Mouse (Mus musculus) lung, postnatal 10 days (tissue): ENCODE data around the gene Twnk.
A peak's percentile ranks its signal among the peaks of the same experiment; 100 is the strongest.

Source experiments
- DNase-seq: peaks from one replicate; pipeline ENCODE4 v3.0.0; 2021

Twnk gene

GRCm38 (mm10) chr19:45005444-45005843, at the start of gene Twnk:
Gene Twnk, plus strand, starts transcription at chr19:45005663.
- DNase-seq: peak; percentile 76

DNA sequence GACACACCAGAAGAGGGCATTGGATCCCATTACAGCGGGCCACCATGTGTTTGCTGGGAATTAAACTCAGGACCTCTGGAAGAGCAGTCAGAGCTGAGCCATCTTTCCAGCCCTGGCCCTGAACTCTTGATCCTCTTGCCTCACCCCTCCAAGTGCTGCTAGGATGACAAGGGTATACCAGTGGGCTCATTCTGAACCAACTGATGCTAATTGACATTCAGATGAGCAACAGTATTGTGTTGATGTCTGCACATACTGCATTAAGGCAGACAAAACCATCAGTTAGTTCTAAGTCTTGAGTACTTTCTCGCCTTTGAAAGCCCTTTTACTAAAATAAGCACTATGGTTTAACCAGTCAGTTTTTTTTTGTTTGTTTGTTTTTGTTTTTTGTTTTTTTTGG, 45.8 kb upstream of the Twnk start:
- DNase-seq: no peak

DNA sequence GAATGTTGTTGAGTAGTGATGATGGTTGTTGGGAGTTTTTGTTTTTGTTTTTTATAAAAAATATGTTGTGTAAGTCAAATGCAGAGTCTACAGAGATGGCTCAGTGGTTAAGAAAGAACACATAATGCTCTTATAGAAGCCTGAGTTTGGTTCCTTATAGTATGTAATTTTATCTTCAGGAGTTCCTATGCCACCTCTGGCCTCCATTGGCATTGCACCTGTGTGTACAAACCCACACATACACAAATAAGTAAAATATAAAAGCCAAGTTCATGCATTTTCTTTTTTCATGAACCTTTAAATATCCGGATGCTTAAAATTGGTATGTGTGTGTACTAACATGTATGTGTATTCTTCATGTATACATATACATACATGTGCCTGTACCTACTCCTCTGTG, 39.5 kb upstream of the Twnk start:
- no peak for DNase-seq

- DNase-seq: no peak
Measured at GRCm38 (mm10) chr19:44968329-44968728, 37.1 kb upstream of the Twnk start.

GRCm38 (mm10) chr19:44976636-44977035, 28.8 kb upstream of the Twnk start:
- no peak for DNase-seq

GRCm38 (mm10) chr19:44977148-44977547, 28.3 kb upstream of the Twnk start:
- no peak for DNase-seq

GRCm38 (mm10) chr19:44980787-44981186, 24.7 kb upstream of the Twnk start:
- DNase-seq: no peak

GRCm38 (mm10) chr19:44982477-44983115, 22.9 kb upstream of the Twnk start:
- DNase-seq: no peak

DNA sequence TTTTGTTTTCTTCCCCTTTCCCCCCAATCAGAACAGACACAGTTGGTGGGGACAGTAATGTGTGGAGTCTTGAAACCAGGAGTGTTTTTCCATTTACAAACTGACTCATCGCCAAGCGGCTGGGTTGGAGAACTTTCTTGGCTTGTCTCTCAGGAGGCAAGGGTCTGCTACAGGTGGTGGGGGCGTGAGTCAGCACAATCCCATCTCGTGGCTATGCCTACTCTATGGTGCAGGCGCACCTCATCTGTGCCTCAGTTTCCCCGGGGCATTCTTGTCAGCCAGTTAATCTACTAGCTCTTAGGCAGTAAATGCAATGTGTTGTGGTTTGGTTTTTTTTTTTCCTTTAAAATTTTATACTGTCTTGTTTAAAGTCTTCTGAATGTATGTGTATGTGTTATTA, 22.1 kb upstream of the Twnk start:
- DNase-seq: no peak

DNA sequence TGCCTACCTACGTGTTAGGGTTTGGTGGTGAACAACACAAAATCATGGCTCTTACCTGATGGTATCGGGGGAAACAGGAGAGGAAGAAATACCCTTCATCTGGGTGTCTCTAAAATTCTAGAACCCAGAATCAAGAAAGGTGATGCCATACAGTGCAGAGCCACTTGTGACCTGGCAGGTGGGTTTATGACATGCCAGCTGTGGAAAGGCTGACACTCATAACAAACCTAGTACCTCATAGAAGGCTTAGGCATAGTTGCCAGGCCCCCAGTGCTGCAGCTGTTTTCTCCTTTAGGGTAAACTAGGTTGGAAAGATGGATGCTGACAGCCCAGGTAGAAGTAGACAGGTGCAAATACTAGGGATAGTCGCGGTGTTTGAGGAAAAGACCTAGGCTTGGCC, 21.0 kb upstream of the Twnk start:
- no peak for DNase-seq

DNA sequence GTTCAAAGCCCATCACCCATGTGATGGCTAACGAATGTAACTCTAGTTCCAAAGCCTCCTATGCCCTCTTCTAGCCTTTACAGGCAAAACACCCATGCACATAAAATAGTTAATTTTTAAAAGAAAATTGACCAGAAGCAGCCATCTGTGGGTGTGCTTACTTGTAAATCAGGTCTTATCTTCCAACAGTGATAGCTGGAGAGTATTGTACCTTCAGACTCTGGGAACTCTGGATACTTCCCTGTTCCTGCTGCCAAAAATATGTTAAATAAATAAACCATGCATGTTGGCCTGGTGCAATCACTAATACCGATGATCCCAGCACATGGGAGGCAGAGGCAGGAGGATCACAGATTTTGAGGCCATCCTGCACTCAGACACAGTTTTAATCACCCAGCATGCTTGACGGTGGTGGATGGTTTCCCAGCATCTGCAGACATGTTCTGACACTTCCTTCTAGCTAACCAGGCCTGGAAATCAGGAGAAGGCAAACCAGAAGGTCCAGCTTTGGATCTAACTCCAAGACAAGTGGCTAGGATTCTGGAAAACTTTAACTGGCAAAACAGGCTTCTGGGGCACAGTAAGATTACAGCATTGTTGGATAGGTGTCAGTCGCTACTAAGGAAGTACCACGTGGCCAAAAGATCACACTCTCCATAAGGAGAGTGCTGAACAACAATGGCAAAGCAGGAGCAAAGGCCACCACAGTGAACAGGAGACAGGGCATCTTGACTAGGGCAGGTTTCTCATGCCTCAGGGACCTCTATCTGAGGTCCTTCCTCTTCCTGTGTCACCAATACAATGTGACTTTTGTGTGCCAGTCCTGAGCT, 20.1 kb upstream of the Twnk start:
- no peak for DNase-seq

DNA sequence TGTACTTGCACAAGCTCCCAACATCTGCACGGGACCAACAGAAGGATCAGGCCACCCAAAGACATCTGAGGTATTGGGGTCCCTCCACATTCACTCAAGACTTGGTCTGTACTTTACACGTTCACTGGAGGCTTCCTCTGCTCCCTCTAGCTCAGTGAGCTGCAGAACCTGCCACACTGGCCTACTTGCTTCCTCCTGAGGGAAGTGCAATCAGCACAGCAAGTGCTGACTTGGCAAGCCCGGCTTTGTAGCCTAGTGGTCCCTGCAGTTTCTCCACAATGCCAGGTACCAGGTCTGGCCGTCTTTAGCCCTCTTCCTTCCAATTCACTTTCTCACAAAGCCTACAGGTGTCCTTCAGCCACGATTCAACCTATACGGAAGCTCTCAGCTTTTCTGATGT, 18.5 kb upstream of the Twnk start:
- DNase-seq: no peak

DNA sequence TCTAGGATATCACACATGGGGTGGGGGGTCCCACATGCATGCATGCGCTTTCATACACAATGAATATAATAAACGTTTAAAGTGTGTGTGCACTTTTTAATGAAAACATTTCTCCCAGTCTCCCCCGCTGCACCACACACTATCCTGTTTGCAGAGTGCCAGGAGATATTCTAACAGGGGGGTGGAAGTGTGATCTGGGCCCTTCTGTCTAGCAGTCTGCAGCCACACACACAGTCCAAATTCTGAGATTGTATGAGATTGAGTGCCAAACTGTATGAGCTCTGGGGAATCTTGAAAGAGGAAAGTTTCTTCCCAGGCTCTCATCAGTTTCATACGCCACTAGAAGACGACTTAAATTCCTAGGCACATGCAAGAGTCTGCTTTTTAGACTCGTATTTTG, 17.6 kb upstream of the Twnk start:
- no peak for DNase-seq

GRCm38 (mm10) chr19:44988321-44988720, 17.1 kb upstream of the Twnk start:
- DNase-seq: no peak

DNA sequence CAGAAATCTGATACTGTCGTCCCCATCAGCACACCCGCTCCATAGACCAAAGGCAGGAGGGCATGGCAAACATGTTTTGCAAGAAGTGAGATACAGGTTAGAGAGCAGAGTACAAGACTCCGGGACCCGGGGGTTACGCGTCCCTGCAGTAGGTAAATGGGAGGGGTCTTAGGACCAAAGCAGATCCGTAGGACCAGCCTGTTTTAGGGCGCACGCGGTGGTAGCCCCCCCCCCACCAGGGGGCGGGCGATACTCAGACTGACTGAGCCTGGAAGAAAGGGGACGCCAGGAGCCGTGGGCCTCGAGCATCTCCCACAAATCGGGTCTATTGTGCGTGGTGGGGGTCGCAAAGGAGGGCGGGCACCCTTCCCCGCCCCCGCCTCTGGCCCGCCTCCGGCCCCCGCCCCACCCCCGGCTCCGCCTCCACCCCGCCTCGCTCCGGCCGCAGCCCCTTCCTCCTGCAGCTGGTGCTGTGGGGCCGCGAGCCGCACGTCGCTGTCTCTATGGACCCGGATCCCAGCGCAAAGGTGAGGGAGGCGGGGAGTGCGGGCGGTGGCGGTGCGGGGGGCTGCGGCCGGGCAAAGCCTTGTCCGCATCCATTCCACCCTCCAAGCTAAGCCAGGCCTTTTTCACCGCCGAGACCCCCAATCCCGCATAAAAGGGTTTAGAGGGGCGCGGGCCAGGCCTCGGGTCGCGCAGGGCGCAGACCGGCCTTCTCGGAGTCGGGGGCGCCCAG, 16.5 kb upstream of the Twnk start, which contains the start of gene Sema4g:
Gene Sema4g (plus strand): TSS at position 271 of the 736 bp plus-strand sequence.
- DNase-seq: peak; percentile 52

DNA sequence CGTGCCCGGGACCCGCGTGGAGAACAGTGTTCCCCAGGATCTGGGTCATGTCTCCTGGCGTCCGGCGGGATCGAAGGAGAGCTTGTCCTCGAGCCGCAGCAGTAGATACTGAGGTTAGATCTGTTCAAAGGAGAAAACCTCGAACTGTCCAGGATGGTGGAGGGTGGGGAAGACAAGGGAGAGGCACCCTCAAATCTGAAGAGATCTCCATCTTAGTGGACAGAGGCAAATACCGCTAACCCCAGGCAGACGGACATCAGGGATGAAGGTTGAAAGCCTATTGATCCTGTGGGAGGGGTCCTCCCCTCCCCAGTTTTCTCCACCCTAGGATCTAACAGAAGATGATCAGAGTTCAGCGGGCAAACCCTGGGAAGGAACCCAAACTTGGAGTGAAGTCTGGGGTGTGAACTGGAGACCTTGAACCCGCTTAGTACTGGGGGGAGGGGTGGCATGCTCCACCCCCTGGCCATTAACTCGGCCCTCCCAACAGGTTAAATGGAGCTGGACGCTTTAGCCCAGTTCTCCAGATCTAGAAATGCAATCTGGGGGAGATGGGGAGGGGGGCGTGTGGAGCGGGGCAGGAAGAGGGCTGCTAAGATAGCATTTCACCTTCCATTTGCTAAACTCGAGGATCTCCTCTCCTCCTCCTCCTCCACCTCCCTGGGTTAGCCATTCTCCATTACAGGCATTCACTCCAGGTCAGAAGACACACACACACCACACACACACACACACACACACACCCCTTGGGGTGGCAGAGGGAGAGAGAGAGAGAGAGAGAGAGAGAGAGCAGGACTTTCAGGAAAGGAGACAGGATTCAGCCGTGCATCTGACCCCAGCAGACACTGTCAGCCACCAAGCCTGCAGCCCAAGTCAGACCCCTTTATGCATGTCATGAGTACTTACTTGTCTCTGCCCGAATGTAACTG, 15.6 kb upstream of the Twnk start:
- DNase-seq: no peak

GRCm38 (mm10) chr19:44991031-44991430, 14.4 kb upstream of the Twnk start:
- DNase-seq: no peak

DNA sequence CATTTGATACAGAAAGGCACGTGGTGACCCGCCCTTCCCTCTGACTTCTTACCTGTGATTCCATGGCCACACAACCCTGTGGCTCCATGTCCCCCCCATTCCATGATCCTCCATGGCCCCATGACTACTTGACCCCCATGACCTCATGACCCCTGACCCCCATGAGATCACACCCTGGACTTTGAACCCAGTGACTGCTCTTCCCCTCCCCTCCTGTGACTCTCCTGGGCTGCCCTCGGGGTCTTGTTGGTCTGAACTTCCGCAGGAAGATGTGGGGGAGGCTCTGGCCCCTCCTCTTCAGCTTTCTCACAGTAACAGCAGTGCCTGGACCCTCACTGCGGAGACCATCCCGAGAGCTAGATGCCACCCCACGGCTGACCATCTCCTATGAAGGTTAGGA, 13.2 kb upstream of the Twnk start:
- DNase-seq: no peak

DNA sequence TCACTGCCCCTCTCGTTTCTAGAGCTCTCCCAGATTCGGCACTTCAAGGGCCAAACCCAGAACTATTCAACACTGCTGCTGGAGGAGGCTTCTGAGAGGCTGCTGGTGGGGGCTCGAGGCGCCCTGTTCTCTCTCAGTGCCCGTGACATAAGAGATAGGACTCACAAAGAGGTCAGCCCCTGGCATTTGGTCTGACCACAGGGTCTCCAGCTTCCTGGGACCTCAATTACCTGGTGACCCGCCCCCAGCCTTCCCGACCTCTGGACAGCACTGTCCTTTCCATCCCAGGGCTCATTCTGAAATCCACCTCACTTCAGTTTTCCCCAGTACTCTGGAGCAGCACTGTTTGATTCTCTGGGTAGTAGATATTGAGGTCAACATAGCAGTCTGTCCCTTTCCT, 12.8 kb upstream of the Twnk start:
- no peak for DNase-seq

DNA sequence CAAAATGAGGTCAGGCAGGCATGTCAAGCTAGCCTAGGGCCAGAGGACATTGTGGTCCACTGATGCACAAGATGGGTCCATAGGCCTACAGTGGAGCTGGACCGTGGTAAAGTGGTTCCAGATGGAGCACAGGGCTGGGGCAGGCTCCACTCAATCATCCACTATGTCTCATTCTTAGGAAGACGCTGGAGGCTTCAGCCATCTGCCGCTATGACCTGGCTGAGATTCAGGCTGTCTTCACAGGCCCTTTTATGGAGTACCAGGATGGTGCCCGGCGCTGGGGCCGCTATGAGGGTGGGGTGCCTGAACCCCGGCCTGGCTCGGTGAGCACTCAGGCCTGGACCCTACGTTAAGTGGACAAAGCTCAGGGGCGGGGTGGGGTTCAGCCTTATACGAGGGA, 7.7 kb upstream of the Twnk start:
- no peak for DNase-seq

DNA sequence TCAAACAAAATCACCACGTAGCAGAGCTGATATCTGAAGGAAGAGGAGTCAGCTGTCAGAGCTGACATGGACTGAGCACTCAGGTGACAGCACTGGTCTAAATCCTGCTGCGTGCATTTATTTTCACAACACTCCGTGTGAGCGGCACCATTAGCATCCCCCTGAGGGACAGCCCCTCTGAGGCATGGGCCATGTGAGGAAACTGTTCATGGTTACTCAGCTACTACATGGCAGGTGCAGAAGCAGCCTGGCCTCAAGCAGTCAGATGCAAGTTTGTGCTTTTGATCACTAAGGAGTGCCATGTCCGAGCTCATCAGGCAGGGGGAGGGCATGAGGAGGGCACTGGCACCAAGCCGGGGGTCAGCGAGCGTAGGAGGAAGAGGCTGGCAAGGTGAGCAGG, 5.8 kb upstream of the Twnk start:
- no peak for DNase-seq

DNA sequence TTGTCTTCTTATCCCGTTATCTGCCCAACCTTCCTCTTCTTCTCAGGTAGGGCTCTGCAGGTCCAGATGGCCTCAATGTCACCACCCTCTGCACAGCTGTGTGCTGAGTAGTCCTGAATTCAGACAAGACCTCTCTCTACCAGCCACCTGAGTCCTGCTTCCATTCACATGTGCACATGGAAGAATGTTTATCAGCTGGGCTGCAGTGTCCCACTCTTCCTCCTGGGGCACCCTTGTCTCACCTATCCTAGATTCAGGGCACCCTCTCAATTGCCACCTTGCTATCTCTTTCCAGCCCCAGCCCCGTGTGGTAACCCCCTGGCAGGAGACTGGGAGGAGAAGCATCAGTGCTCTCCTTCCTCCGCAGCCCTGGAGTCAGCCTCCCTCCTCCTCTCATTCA, 3.2 kb upstream of the Twnk start:
- DNase-seq: no peak
